Mouse (Mus musculus) hindbrain, embryonic 16.5 days (tissue): ENCODE data around the gene Mb. TPM values are rescaled to one million over a fixed set of nuclear protein-coding genes. Genes with fewer than 3 reads are reported as not detected.
A peak's percentile ranks its signal among the peaks of the same experiment; 100 is the strongest.

ENCODE experiments used
- ATAC-seq: fragments of 200-750 bp; cut with Nextera tagmentation; 2 replicates; pipeline ENCODE4 v1.8.0; 2017; ENCODE audit warnings: moderate TSS enrichment, moderate library complexity
- H3K27ac ChIP-seq: fragments of 300-500 bp; sonication (generic); 2 replicates; pipeline ENCODE4 v1.5.1; 2014; ENCODE audit warnings: low read depth, mild to moderate bottlenecking, control low read depth, low read length, moderate library complexity
- H3K27me3 ChIP-seq: fragments of 300-500 bp; sonication (generic); replicated peaks from 2 replicates; pipeline ENCODE4 v1.6.1; 2014; ENCODE audit warnings: low read length; ENCODE audit not compliant: control insufficient read depth, insufficient read depth
- H3K36me3 ChIP-seq: fragments of 300-500 bp; sonication (generic); 2 replicates; pipeline ENCODE4 v1.6.1; 2014; ENCODE audit warnings: mild to moderate bottlenecking, low read length, moderate library complexity, mixed read lengths; ENCODE audit not compliant: control insufficient read depth, insufficient read depth
- H3K4me1 ChIP-seq: fragments of 300-500 bp; sonication (generic); 2 replicates; pipeline ENCODE4 v1.6.1; 2014; ENCODE audit warnings: low read depth, low read length; ENCODE audit not compliant: control insufficient read depth, insufficient read depth
- H3K4me2 ChIP-seq: fragments of 300-500 bp; sonication (generic); 2 replicates; pipeline ENCODE4 v1.6.1; 2014; ENCODE audit warnings: mild to moderate bottlenecking, low read length, control low read depth, moderate library complexity
- H3K4me3 ChIP-seq: fragments of 300-500 bp; sonication (generic); 2 replicates; pipeline ENCODE4 v1.5.1; 2014; ENCODE audit warnings: mild to moderate bottlenecking, low read length, control low read depth, moderate library complexity
- H3K9ac ChIP-seq: fragments of 300-500 bp; sonication (generic); 2 replicates; pipeline ENCODE4 v1.6.1; 2014; ENCODE audit warnings: low read depth, mild to moderate bottlenecking, control low read depth, low read length, moderate library complexity
- H3K9me3 ChIP-seq: fragments of 300-500 bp; sonication (generic); 2 replicates; pipeline ENCODE4 v1.6.1; 2014; ENCODE audit warnings: mild to moderate bottlenecking, low read length, moderate library complexity; ENCODE audit not compliant: control insufficient read depth
- WGBS: fragments of 180-500 bp; shearing (Covaris S2); extraction: QIAGEN DNeasy Blood & Tissue Kit; methylation state at CpG from one replicate; pipeline ENCODE4 v1.1.7; 2014; 5-methylcytosine and 5-hydroxymethylcytosine counted together
- polyA plus RNA-seq: library from polyadenylated mRNA; unstranded; fragments of >200 nt; fragmentation: Nextera tagmentation; extraction: Ambion mirVana; gene quantifications from 2 replicates; pipeline ENCODE4 v1.2.1, GENCODE M21; 2015

Mb gene
- polyA plus RNA-seq, 1 experiment from 2014 or later, result 0.81 TPM

- peak; percentile 77 for ATAC-seq
- H3K27ac ChIP-seq, result no peak overlapping the region
- WGBS, result 53% methylated on average over 5 of the region's 5 CpGs
Observed at GRCm38 (mm10) chr15:77025884-77026583, 24.4 kb downstream of the Mb start.

GRCm38 (mm10) chr15:77022401-77022957 is 28.0 kb downstream of the Mb start:
- Histone ChIP-seq H3K4me1 (peaks cover 7% of the 10 kb centered on the region; the same call in 1 of the 2 replicates), H3K4me3 (no peak overlapping the region), H3K27me3 (no peaks in the 10 kb centered on the region), H3K4me2 (no peak overlapping the region), H3K27ac (no peak overlapping the region), H3K36me3 (no peaks in the 10 kb centered on the region), H3K9ac (no peak overlapping the region), H3K9me3 (no peaks in the 10 kb centered on the region)
- 79% methylated on average over 5 of the region's 5 CpGs for WGBS
- no peak for ATAC-seq

More at GRCm38 (mm10) chr15:77025884-77026583, 24.4 kb downstream of the Mb start:
- no peak overlapping the region for H3K9ac ChIP-seq
- peaks cover 7% of the 10 kb centered on the region; the same call in 1 of the 2 replicates for H3K4me1 ChIP-seq
- H3K27me3 ChIP-seq, result no peaks in the 10 kb centered on the region
- no peaks in the 10 kb centered on the region for H3K9me3 ChIP-seq
- no peaks in the 10 kb centered on the region for H3K36me3 ChIP-seq
- no peak overlapping the region for H3K4me3 ChIP-seq
- no peak overlapping the region for H3K4me2 ChIP-seq

GRCm38 (mm10) chr15:77021851-77022250 is 28.6 kb downstream of the Mb start:
- Histone ChIP-seq H3K9ac (no peak overlapping the region), H3K4me1 (peaks cover 7% of the 10 kb centered on the region; the same call in 1 of the 2 replicates), H3K27ac (no peak overlapping the region), H3K4me3 (no peak overlapping the region), H3K27me3 (no peaks in the 10 kb centered on the region), H3K4me2 (no peak overlapping the region), H3K9me3 (no peaks in the 10 kb centered on the region), H3K36me3 (no peaks in the 10 kb centered on the region)
- no peak for ATAC-seq
- WGBS, result 76% methylated on average over 4 of the region's 4 CpGs

GRCm38 (mm10) chr15:77021056-77021455 is 29.4 kb downstream of the Mb start:
- Histone ChIP-seq H3K9me3 (no peaks in the 10 kb centered on the region), H3K4me2 (no peak overlapping the region), H3K36me3 (no peaks in the 10 kb centered on the region), H3K4me1 (peaks cover 5% of the 10 kb centered on the region; the same call in 1 of the 2 replicates), H3K9ac (no peak overlapping the region), H3K27ac (no peak overlapping the region), H3K4me3 (no peak overlapping the region), H3K27me3 (no peaks in the 10 kb centered on the region)
- ATAC-seq, result no peak
- 89% methylated on average over 3 of the region's 3 CpGs for WGBS

GRCm38 (mm10) chr15:77020136-77020535 is 30.3 kb downstream of the Mb start:
- no peaks in the 10 kb centered on the region for H3K27me3 ChIP-seq
- no peak overlapping the region for H3K27ac ChIP-seq
- H3K9ac ChIP-seq, result no peak overlapping the region
- H3K9me3 ChIP-seq, result no peaks in the 10 kb centered on the region
- 95% methylated on average over 4 of the region's 4 CpGs for WGBS
- no peak overlapping the region for H3K4me2 ChIP-seq
- no peak for ATAC-seq
- H3K4me1 ChIP-seq, result no peaks in the 10 kb centered on the region; the same call in 1 of the 2 replicates
- H3K4me3 ChIP-seq, result no peak overlapping the region
- no peaks in the 10 kb centered on the region for H3K36me3 ChIP-seq

- WGBS, result 86% methylated on average over 7 of the region's 7 CpGs
- no peak overlapping the region for H3K27ac ChIP-seq
Observed at GRCm38 (mm10) chr15:77019533-77019932, 30.9 kb downstream of the Mb start.

GRCm38 (mm10) chr15:77018740-77019340 is 31.6 kb downstream of the Mb start:
- H3K4me1 ChIP-seq, result peaks cover 12% of the 10 kb centered on the region
- ATAC-seq, result no peak

More at GRCm38 (mm10) chr15:77019533-77019932, 30.9 kb downstream of the Mb start:
- ATAC-seq, result no peak
- H3K27me3 ChIP-seq, result no peaks in the 10 kb centered on the region
- no peak overlapping the region for H3K4me2 ChIP-seq
- peaks cover 6% of the 10 kb centered on the region for H3K4me1 ChIP-seq
- H3K36me3 ChIP-seq, result no peaks in the 10 kb centered on the region
- no peak overlapping the region for H3K4me3 ChIP-seq
- no peaks in the 10 kb centered on the region for H3K9me3 ChIP-seq
- H3K9ac ChIP-seq, result no peak overlapping the region

GRCm38 (mm10) chr15:77017897-77018296 is 32.6 kb downstream of the Mb start:
- H3K36me3 ChIP-seq, result no peaks in the 10 kb centered on the region
- ATAC-seq, result no peak

More at GRCm38 (mm10) chr15:77018740-77019340, 31.6 kb downstream of the Mb start:
- Histone ChIP-seq H3K27ac (no peak overlapping the region), H3K9me3 (no peaks in the 10 kb centered on the region), H3K4me3 (no peak overlapping the region), H3K27me3 (no peaks in the 10 kb centered on the region), H3K36me3 (no peaks in the 10 kb centered on the region), H3K9ac (no peak overlapping the region), H3K4me2 (no peak overlapping the region)
- 71% methylated on average over 6 of the region's 6 CpGs for WGBS

GRCm38 (mm10) chr15:77016509-77016908 is 34.0 kb downstream of the Mb start:
- ATAC-seq, result no peak
- no peak overlapping the region for H3K27ac ChIP-seq
- H3K27me3 ChIP-seq, result no peaks in the 10 kb centered on the region
- WGBS, result 96% methylated on average over 6 of the region's 6 CpGs
- H3K36me3 ChIP-seq, result no peaks in the 10 kb centered on the region
- peaks cover 19% of the 10 kb centered on the region for H3K4me1 ChIP-seq
- no peak overlapping the region for H3K4me2 ChIP-seq
- H3K4me3 ChIP-seq, result no peak overlapping the region
- no peaks in the 10 kb centered on the region for H3K9me3 ChIP-seq
- no peak overlapping the region for H3K9ac ChIP-seq

More at GRCm38 (mm10) chr15:77017897-77018296, 32.6 kb downstream of the Mb start:
- Histone ChIP-seq H3K9me3 (no peaks in the 10 kb centered on the region), H3K27me3 (no peaks in the 10 kb centered on the region), H3K9ac (no peak overlapping the region), H3K4me3 (no peak overlapping the region), H3K4me1 (peaks cover 19% of the 10 kb centered on the region), H3K4me2 (no peak overlapping the region), H3K27ac (no peak overlapping the region)
